Mouse (Mus musculus) urinary bladder, postnatal 36 days (tissue): Measurements from ENCODE around the gene Sgsm2.

ENCODE experiments used
- DNase-seq, 2 experiments: peaks; one replicate each; pipeline ENCODE4 v3.0.0; 2022; ENCODE audit warnings: low spot score in 2 of 2, mixed read lengths in 1 of 2

Sgsm2 gene

DNA sequence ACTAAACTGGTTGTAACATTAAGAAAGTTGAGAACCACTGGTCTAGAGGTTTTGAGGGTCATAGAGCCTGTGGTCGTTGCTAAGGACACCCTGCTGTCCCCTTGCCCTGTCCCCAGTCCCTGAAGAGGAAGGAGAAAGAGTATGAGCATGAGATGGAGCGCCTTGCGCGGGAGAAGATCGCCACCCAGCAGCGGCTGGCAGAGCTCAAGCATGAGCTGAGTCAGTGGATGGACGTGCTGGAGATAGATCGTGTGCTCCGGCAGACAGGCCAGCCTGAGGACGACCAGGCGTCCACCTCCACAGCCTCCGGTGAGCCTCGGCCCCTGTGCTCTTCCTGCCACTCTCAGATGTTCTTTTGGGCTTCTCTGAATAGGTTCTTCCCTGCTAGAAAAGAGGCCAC lies 54.8 kb downstream of the Sgsm2 start:
- DNase-seq: no peak

DNA sequence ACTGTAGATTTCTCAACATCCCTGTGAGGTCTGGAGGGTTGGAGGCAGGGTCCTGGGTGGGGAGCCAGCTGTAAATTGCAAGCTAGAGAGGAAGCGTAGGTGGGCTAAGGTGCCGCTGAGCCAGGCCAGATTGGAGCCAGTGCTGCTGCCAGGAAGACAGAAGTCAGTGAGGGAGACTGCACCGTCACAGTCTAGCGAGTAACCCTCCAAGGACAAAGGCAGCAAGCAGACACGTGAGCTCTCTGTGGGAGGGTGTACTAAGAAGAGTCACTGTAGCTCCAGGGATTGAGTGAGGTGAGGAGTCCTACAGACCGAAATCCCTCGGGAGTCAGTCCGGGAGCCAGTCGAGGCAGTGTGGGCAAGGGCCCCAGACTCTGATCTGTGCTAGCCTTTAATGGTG lies 55.5 kb downstream of the Sgsm2 start:
- no peak for DNase-seq

DNA sequence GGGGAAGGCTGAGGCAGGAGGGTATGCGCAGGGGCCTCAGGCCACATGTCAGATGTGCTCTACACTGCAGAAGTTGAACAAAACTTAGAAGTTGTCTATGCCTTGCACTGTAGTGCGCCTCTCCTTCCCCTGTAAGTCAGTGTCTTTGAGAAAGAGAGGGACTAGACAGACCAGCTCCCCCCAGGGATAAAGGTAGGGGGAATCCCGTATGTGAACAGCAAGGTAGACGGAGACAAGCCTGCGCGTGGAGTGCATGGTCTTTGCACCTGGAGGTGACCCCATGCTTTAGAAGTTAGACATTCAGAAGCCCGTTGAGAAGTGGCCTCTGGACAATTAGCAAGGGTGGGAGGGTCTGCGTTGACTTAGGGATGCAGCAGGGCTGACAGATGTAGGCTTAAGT lies 56.1 kb downstream of the Sgsm2 start:
- no peak for DNase-seq

DNA sequence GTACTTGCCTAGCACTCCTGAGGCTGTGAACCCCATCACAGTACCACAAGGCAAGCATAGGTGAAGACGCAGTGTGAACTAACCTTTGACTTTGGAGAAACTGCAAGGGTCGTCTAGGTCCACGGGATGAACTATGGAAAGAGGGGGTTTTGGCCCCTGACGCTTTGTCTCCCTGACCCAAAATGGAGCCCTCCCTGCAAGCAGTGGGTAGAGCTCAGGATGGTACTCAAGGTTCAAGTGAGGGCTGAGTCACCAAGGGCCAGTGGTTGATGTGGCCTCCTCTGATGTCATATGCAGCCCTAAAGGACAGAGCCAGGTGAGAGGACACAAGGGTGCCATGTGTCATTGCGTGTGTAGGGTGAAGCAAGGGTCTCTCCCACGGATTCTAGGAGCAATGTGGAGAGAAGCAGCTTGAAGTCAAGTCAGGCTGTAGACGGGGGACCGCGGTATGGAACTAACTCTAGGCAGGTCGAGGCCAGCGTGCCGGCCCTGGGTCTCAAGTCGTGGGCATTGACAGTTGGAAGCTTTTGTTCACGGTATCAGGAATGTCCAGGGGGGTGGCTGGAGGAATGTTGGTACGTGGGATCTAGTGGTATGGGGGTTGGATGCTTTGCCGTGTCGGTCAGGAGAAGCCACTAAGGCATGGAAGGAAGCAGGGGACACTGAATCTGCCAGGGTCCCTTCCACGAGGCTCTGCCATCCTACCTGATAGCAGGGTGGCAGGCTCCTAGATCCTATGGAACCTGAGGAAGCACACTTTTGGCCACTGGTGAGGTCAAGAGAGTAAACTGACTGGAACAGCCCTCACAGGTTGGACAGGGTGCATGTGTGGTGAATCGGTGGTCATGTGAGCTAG lies 56.8 kb downstream of the Sgsm2 start:
- no peak for DNase-seq

DNA sequence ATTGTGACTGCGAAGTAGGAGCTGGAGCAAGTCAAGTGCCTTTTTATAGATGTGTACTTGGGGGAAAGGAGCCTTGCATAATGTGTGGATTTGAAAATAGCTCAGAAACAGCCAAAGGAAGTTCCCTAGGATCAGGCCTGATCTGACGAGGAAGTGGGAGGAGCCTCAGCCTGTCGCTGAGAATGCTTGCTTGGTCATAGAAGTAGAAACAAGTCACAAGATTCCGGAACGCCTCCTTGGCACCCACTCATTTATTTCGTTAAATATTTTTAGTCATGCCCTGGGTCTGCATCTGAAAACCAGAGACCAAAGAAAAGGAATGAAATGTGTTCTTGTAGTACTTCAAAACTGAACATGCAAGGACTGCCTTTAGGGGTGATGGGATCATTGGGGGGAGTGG lies 57.9 kb downstream of the Sgsm2 start:
- DNase-seq: peak in 1 of 2 experiments; percentile 64

DNA sequence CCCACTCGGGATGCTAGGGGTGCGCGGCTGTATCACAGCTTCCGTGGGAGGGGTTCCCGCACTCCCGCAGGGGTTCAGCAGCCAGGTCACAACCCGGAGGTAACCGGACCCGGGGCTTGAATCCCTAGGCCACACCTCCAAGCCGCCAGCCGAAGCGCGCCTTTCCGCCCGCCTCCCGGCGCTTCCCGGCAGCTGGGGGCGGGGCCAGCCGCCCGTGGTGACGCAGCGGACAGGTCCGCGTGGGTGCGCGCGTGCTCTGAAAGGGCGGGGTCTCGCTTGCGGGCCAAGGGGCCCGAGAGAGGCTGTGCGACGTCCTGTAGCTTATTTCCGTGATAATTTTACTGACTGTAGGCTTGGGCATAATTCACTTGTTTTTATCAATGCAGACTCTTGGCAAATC lies 58.4 kb downstream of the Sgsm2 start:
- DNase-seq: peak; percentile 91 to 94

DNA sequence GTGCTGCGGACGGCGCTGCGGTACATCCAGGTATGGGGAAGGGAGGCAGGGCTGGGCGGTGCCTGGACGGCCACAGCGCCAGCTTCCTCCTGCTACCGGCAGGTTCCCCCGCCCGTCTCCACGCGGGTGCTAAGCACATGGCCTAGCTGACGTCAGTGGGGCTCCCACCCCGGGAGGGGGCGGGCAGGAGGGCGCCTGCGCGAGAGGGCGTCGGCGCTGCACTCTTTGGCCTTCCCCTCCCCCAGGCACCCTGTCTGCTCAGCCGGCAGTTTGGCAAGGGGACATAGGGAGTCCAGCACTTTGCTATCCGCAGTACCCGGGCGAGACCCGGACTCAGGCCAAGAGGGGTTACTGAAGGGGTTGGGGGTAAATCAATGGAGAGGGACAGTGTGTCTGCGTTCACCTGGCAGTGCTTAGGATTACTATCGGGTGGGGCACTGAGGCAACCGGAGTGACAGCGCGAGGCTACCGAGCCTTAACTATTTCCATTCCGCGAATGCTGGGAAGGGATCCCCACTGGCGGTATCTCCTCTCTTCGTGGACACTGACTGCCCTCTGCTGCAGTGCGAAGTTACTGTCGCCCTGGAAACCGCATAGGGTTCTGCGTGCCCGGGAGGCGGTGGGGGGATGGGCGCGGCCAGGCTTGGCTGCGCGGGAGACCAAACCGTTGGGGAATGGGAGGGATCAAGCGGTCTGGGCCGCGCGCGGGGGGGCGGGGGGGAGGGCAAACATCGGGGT lies 59.0 kb downstream of the Sgsm2 start:
- peak; percentile 94 for DNase-seq

DNA sequence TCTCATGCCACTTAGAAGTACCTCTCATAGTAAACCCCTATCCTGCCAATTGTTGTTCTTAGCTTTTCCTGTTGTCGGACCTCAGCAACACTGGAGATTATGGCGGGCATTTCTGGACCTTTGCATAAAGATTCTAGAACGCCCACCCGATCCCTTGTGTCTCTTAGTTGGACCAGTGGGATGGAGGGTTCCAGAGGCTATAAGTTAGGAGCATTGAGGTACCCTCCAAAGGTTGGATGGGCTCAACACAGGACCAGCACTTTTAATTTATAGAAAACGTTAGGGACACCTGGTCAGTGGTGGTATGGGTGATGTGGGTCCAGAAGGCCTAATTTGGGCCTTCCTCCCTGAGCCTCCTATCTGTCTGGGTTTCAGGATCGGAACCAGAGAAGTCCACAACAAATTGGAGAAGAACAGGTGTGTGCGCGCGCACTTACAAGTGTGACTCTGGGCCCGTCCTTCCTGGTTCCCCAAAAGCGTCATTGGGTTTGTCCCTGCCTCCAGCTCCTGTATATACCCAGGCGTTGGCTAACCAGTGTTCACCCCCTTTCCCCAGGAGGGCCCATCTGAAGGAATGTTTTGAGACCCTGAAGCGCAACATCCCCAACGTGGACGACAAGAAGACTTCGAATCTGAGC lies 59.7 kb downstream of the Sgsm2 start:
- DNase-seq: no peak

DNA sequence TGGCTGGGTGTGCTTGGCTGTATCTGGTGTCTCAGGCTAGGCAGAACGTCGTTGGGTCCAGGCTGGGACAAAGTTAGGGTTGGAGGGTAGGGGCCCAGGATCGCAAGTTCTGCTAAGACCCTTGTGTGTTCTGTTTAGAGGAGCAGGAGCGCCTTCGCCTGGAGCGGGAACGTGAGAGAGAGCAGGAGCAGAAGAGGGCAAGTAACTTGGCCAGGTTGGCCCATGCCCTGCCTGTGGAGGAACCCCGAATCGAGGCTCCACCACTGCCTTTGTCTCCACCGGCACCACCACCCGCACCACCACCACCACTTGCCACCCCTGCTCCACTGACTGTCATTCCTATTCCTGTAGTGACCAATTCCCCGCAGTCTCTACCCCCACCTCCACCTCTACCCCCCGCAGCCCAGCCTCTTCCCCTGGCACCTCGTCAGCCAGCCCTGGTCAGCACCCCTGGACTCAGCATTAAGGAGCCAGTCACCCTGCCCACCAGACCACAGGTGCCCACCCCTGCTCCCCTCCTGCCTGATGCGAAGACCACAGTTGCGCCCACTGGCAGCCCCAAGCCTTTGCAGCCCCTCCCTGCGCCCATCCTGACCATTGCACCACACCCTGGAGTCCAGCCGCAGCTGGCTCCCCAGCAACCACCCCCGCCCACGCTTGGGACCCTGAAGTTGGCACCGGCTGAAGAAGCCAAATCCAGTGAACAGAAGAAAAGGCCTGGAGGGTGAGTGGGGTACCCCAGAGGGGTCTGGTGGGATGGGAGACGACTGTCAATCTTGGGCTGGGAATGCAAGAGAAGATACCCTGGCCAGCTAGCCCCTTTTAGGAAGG lies 60.4 kb downstream of the Sgsm2 start:
- DNase-seq: no peak

DNA sequence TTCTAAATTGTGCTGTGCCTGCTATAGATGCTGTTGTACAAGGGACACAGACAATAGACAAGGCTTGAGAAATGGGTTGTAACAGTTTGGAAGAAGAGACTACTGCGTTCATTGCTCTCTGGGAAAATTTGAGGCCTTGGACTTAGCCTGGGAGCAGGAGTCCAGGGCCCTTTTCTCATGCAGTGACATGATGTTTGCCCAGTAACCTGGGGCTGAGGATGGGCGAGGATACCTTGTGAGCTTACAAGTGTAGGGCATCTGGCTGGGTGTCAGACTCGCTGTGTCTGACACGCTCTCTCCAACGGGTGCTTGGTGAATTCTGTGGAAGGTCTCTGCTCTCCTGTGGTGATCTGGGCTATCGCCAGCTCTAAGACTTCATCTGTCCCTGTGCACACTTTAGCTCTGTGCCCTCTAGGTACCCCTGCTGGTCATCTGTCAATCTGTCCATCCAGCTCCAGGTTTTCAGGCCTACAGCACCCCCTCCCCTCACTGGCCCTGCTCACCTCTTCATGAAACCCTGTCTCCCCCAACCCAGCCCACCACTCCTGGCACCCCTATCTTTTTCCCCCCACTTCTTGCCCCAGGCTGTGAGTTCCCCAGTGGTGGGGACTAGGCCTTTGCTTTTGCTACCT lies 61.2 kb downstream of the Sgsm2 start:
- no peak for DNase-seq

DNA sequence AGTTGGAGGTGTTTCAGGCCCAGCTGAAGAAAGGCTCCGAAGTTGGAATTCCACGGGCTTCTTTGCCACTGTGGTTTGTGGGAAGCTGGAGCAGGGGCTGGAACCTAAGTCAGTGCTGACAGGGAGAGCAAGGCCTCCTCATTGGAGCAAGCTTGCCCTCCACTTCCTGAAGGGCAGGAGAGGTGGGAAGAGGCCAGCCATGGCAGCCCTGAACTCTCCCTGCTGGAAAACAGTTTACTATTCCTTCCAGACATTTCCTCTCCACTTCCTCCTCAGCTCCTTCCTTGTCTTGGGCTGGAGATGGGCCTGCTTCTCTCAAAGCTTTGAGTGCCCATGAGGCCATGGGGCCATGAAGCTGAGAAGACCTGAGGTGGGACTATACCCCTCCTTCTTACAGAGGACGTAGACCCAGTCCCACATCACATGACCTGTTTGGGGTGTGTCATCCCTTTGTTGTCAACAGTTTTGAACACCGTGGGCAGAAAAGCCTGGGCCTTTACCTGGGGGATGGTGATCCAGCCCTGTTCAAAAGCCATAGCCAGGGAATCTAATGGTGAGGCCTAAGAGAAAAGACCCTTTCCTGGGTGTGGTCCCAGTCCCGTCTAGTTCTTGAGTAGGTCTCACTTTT lies 62.1 kb downstream of the Sgsm2 start:
- DNase-seq: no peak

DNA sequence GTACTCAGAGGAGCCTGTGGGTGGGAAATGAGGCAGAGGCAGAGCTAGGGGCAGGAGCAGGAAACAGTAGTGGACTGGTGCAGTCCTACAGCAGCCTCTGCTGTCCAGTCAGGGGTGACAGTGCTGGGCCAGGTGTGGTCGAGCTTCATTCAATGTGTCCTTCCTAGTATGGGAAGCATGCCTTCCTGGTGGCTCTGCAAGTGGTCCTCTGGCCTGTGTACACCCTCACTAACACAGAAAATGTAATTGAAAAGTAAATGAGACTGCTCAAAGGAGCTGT lies 62.6 kb downstream of the Sgsm2 start:
- DNase-seq: no peak

DNA sequence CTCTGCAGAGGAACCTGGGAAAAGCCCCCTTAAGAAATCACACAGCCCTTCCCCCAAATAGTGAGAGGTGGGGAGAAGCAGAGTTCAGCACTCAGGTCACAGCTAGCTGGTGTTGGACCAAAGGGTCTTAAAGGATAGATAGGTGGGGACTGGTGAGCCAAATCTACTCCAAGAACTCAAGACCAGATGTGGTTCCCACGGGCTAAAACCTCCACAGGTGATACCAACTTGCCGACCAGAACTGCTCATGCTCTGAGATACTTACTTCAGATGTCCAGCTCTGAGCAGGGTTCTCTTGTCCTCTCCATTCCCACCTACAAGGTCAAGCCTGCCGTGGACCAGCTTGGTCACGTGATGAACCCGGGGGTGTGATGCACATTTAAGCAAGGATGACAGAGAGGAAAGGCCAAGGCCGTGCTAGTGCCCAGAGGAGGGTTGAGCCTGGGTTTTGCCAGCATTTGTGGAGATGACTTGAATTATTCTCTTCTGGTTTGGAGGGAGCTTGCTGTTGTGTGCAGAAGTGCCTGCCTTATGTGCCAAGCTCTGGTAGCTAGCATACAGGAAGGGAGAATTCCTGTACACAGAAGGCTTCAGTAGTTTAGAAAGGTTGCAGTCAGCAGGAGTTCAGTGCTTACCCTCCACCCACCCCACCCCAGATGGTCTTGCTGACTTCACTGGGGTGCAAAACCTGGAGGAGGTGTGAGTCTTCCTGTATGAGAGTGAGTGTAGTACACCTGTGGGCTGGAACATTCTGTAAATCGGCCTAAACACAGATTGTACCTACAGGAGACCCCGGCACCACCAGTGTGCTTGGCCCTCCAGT lies 63.1 kb downstream of the Sgsm2 start:
- DNase-seq: no peak

DNA sequence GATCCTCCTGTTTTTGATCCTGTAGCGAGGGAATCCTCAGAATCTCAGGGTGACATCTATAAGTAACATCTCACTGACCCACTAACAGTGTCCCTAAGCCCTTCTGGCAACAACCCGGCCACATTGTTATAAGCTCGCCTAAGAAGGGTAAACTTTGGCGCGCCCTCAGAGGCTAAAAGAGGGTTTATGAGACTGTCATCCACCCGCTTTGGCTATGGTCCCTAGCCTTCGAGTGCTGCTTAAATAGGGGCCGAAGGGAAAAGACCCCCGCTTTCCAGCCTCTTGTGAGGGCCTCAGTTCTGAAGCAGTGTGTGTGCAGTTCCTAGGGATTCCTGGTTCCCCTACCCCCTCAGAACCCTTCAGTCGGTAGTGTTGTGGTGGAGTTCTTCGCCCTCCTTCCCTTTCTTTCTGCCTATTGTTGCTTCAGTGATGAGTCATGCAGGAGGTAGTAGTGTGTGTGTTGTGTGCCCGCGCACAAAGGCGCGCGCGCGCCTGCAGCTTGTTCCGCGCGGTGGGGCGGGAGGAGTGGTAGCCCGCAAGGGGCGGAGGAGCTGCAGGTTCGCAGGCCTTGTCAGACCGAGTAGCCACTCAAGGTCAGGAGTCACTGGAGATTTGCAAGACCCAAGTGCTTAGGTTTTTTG lies 64.2 kb downstream of the Sgsm2 start:
- peak; percentile 46 to 65 for DNase-seq

DNA sequence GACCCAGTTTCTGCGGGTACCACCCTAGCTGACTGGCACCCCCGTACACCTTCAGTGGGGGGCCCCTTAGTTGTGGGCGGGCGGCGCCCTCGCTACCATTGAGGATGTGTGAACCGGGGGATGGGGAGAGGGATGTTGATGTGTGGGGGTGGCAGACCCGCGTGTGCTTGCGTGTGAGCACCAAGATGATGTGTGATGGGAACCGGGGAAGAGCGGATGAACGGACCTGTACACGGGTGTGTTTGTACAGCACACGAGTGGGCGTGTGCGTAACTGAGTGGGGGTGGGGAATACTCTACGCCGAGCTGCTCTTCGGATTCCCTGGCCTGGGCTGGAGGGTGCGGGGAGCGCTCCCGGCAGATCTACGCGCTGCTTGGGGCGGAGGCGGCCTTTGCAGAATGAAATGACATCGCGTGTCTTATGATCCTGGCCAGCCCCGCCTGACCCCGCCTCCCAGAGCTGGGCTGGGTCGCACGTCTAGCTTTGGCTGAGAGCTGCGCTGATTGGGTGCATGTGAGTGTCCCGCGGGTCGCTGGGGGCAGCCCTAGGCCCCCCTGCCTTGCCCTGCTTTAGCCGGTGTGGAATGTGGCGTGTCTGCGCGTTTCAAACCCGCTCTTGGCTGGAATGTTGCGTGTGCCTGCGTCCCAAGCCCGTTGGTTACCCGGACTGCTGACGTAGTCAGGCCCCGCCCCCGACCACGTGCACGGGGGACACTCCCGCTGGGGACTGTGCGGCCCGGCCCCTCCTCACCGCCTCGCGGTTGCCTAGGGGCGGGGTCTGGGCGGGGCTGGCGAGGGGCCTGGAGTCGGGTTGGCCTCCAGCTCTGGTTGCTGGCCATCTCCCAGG lies 65.0 kb downstream of the Sgsm2 start:
- DNase-seq: peak; percentile 99

DNA sequence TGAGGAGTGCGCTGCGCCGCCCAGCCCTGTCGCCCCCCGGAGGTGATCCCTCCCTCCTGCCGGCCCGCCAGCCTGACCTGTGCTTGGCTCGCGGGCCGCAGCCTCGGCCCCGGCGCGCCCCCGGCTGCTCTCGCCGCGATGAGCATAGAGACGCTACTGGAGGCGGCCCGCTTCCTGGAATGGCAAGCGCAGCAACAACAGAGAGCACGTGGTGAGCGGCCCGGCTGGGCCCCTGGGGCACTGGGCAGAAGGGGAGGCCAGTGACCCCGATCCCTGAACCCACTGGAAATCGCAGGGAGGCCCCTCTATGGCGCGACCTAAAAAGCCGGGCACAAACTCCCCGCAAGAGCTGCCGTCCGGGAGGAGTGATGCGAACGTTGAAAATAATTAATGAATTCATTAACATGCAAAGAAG lies 65.7 kb downstream of the Sgsm2 start:
- DNase-seq: peak in 1 of 2 experiments; percentile 54

DNA sequence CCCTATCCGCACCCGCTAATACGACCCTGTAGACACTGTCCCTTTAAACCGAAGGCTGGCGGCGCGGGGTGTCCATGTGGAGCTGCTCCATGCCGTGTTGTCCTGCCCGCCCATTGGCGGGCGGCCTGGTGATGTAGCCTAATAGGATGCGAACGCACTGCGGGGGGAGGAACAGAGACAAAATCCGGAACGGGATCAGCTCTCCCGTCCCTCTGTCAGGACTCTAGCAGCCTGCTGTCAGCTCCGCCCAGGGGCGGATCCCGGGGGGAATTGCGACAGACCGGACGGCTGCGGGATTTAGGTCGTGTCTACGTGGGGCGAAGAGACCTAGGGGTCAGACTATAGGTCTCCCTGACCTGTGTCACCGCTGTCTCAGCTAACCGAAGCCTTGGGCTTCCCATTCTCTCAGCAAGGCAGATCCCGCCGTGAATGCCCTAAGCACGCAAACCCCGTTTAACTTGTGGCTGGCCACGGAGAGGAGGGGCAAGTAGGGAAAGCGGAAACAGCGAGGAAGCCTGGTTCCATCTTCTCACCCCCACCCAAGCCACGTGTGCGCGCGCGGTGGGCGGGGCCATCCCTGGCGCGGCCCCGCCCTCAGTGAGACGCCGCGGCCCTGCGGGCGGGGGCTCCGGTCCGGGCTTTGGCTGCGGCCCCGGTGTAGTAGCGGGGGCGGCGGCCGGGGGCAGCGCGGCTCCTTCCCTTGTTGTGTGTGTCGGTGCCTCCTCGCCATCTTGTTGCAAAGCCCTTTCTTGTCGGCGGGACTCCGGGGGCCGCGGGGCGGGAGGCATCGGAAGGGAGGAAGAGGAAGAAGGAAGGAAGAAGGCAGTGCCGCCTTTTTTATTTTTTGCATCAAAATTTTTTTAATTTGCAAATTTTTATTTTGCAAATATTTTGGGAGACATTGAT lies 66.4 kb downstream of the Sgsm2 start, which contains the start of gene Mnt:
Mnt (plus strand) TSS at position 665 of the 906 bp plus-strand sequence.
- DNase-seq: peak; percentile 98 to 99

DNA sequence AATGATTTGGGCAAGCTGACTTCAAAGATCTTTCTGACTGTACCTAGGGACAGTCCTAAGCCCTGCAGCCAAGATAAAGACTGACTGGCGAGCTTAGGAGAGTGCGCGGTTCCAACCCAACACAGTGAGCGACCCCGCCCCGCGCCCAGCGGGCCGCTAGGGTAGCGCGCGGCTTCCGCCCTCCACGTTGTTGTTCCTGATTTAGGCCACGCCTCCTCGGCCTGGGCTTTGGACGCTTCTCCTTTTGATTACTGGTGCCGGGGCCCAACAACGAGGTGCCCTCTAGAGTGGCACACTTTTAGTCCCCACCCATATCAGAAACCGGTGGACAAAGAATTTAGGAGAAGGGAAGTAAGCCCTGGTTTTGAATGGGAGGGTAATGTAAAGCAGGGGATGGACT lies 67.0 kb downstream of the Sgsm2 start:
- peak; percentile 78 to 87 for DNase-seq
